In genomic region chr16:4212167-4212962, GRCm38 (mm10) we compare ENCODE assay signal across 8 mouse cellular contexts. TPM values are rescaled to one million over a fixed set of nuclear protein-coding genes. Genes with fewer than 3 reads are reported as not detected.
A peak's percentile ranks its signal among the peaks of the same experiment; 100 is the strongest.
DNase-seq lines count a peak whose midpoint lies in the region; ATAC-seq lines count a peak whose summit lies in the region.

No protein-coding gene starts in this region.

- peak overlapping the region; percentile 94 for H3K4me3 ChIP-seq in heart, embryonic 12.5 days
- peak overlapping the region; percentile 100 for H3K4me3 ChIP-seq in heart, embryonic 15.5 days
- H3K4me3 ChIP-seq in macrophage (ENCODE audit: inconsistent target), result peak overlapping the region; percentile 66

- peak overlapping the region; percentile 98 for H3K27ac ChIP-seq in heart, embryonic 12.5 days (ENCODE audit: poor library complexity, severe bottlenecking)
- peak overlapping the region; percentile 97; the same call in 1 of the 2 replicates for H3K27ac ChIP-seq in heart, embryonic 15.5 days
- no peak overlapping the region for H3K27ac ChIP-seq in macrophage

- H3K9me3 ChIP-seq in heart, embryonic 12.5 days (replicated peaks), result no peaks in the 10 kb centered on the region
- no peaks in the 10 kb centered on the region for H3K9me3 ChIP-seq in heart, embryonic 15.5 days (replicated peaks)

- peak overlapping the region; percentile 96 for H3K9ac ChIP-seq in heart, embryonic 12.5 days
- peak overlapping the region; percentile 96 for H3K9ac ChIP-seq in heart, embryonic 15.5 days

- WGBS in heart, embryonic 12.5 days, result 10% methylated on average over 23 of the region's 23 CpGs
- 5% methylated on average over 23 of the region's 23 CpGs for WGBS in heart, embryonic 15.5 days
- 3% methylated on average over 23 of the region's 23 CpGs for WGBS in macrophage (ENCODE audit: missing documents)

- H3K4me1 ChIP-seq in heart, embryonic 12.5 days (replicated peaks), result peaks cover 22% of the 10 kb centered on the region
- peaks cover 33% of the 10 kb centered on the region for H3K4me1 ChIP-seq in heart, embryonic 15.5 days (replicated peaks)

- DNase-seq in heart, postnatal 36 days, result no peak
- peak; percentile 90 for DNase-seq in MEL-GATA-1-ER (ENCODE audit: extremely low read depth, low read depth)
- DNase-seq in adrenal gland, postnatal 4 days (ENCODE audit: low spot score in 2 of 2), result no peak
- no peak for DNase-seq in adrenal gland, adult 2 months
- DNase-seq in thymus, postnatal 4 days, result no peak

- peak overlapping the region; percentile 70 for H3K4me2 ChIP-seq in heart, embryonic 12.5 days
- H3K4me2 ChIP-seq in heart, embryonic 15.5 days, result peak overlapping the region; percentile 63

- H3K27me3 ChIP-seq in heart, embryonic 12.5 days (replicated peaks), result peaks cover 12% of the 10 kb centered on the region; the same call in 1 of the 2 replicates
- H3K27me3 ChIP-seq in heart, embryonic 15.5 days, result no peaks in the 10 kb centered on the region

- H3K79me2 ChIP-seq in macrophage (ENCODE audit: inconsistent target), result peaks cover 57% of the 10 kb centered on the region

- ATAC-seq in heart, embryonic 12.5 days (ENCODE audit: insufficient number of reproducible peaks, low FRiP score), result 0 out of 2 replicates have a peak, but pooled peaks have one; percentile 2
- no peak for ATAC-seq in heart, embryonic 15.5 days (replicated peaks; ENCODE audit: insufficient number of reproducible peaks, insufficient read depth, low FRiP score, low read depth)

- intact Hi-C loops in heart, postnatal 36 days (cut with DNase I), result loop anchor here (2.0 to 10.0 kb wide), 5 partner anchors 50 to 368 kb away; partner anchors contain the start of genes Slx4, Trap1 and Zfp174

- peaks cover 4% of the 10 kb centered on the region; the same call in 1 of the 2 replicates for H3K36me3 ChIP-seq in heart, embryonic 12.5 days
- H3K36me3 ChIP-seq in heart, embryonic 15.5 days, result no peaks in the 10 kb centered on the region; the same call in 1 of the 2 replicates
- H3K36me3 ChIP-seq in macrophage (ENCODE audit: inconsistent target), result no peaks in the 10 kb centered on the region

RNA-seq across cellular contexts. Expression of gene Crebbp, which starts 1.4 kb away (rescaled TPM):
- polyA plus RNA-seq in heart, embryonic 12.5 days (2016; fragmentation: Nextera tagmentation; extraction: Ambion mirVana), result 23.2 and 30.1 TPM in 2 replicates
- total RNA-seq in heart, postnatal 36 days (2021), result 10 to 100 TPM; 40.5 to 42.9 TPM
- 19.6 and 21.6 TPM in 2 replicates for polyA plus RNA-seq in heart, embryonic 15.5 days (2015; fragmentation: Nextera tagmentation; extraction: Ambion mirVana)
- 100 to 1,000 TPM in 24 of 26 experiments, 10 to 100 TPM in 2; 88.1 to 166 (median 126) TPM for total RNA-seq in macrophage (2018; cell fraction: chromatin; rRNA removed)
- total RNA-seq in macrophage (2018; cell fraction: cytosol; rRNA removed), result 10 to 100 TPM; 28.1 to 45.8 (median 38.2) TPM
- total RNA-seq in macrophage (2018; cell fraction: nucleus; rRNA removed), result 10 to 100 TPM; 57.9 to 90.4 (median 74.3) TPM
- polyA plus RNA-seq in macrophage (2018), result 9.4 to 13.5 TPM (median 12.6 TPM) in 3 replicates
- 10 to 100 TPM; 69.6 to 80.3 TPM for total RNA-seq in adrenal gland, postnatal 4 days (2021)
- 10 to 100 TPM; 39.7 to 72.3 TPM for total RNA-seq in adrenal gland, adult 2 months (2021)
- polyA plus RNA-seq in adrenal gland, adult 2 months (2012; rRNA removed), result 22.9 and 38.1 TPM in 2 replicates
